Mouse (Mus musculus) bone marrow, adult 2 months (tissue): Measurements from ENCODE around the gene Gm17949. TPM values are rescaled to one million over a fixed set of nuclear protein-coding genes. Genes with fewer than 3 reads are reported as not detected.

Experiments used
- H3K27ac ChIP-seq: fragments of 200-500 bp; 2 replicates; pipeline ENCODE4 v1.5.1; 2012; ENCODE audit warnings: low read depth, mild to moderate bottlenecking, control low read depth, inconsistent platforms, low read length; ENCODE audit not compliant: control insufficient read depth, poor library complexity, insufficient read depth
- H3K4me1 ChIP-seq: fragments of 200-500 bp; 2 replicates; pipeline ENCODE4 v1.6.1; 2011; ENCODE audit warnings: low read length; ENCODE audit not compliant: control insufficient read depth, insufficient read depth
- H3K4me3 ChIP-seq: fragments of 200-500 bp; replicated peaks from 2 replicates; pipeline ENCODE3; 2011; ENCODE audit warnings: mild to moderate bottlenecking, low read depth, low read length, control low read depth; ENCODE audit not compliant: control insufficient read depth
- CTCF ChIP-seq: fragments of 200-500 bp; IDR thresholded peaks from 2 replicates; pipeline ENCODE4 v1.5.1; 2011; ENCODE audit warnings: low read length, control low read depth; ENCODE audit not compliant: control insufficient read depth, insufficient read depth
- POLR2A ChIP-seq: fragments of 200-500 bp; IDR thresholded peaks from 2 replicates; pipeline ENCODE4 v1.6.1; 2011; ENCODE audit warnings: low read depth, mild to moderate bottlenecking, control low read depth, low read length, borderline replicate concordance; ENCODE audit not compliant: control insufficient read depth
- WGBS: fragments of 180-500 bp; shearing (Covaris S2); methylation state at CpG from one replicate; pipeline ENCODE4 v1.1.7; 2018; 5-methylcytosine and 5-hydroxymethylcytosine counted together
- polyA plus RNA-seq: library from polyadenylated mRNA; stranded (reverse); fragments of >200 nt; gene quantifications from 2 replicates; pipeline ENCODE4 v1.2.4, GENCODE M21; 2011; ENCODE audit warnings: low replicate concordance; ENCODE audit not compliant: missing spikeins, insufficient read depth, insufficient read length

Gm17949 gene
- polyA plus RNA-seq, 1 experiment: not detected

- no peak overlapping the region for H3K27ac ChIP-seq
- TF ChIP-seq CTCF: no peak
- no peak for TF ChIP-seq POLR2A
- peaks cover 3% of the 10 kb centered on the region; the same call in 1 of the 2 replicates for H3K4me1 ChIP-seq
- under 1% methylated on average over 39 of the region's 39 CpGs for WGBS
- H3K4me3 ChIP-seq: no peak overlapping the region
Measured at GRCm38 (mm10) chr17:57062011-57062521, 50.8 kb downstream of the Gm17949 start.

DNA sequence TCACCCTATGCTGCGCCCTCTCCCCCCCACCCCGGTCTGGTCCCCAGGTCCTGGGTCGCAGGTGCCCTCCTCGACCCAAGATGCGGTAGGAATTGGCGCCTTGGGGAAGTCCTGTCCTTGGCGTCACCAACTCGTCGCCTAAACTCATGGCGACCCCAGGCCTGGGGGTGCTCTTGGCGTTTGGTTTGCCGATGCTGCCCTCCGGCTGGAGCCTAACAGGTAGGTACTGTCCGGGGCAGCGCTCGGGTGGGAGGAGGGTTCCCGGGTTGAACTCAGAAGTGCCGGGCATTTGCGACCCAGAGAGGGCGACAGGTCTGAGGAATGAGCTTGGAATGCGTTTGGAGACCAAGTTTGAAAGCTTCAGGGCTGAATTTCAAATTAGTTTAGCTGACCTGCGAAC is 51.3 kb downstream of the Gm17949 start:
- Histone ChIP-seq H3K27ac (no peak overlapping the region), H3K4me3 (no peak overlapping the region), H3K4me1 (peaks cover 3% of the 10 kb centered on the region; the same call in 1 of the 2 replicates)
- 8% methylated on average over 22 of the region's 22 CpGs for WGBS
- TF ChIP-seq POLR2A: no peak
- no peak for TF ChIP-seq CTCF

- no peak overlapping the region for H3K4me3 ChIP-seq
- H3K4me1 ChIP-seq: peaks cover 3% of the 10 kb centered on the region; the same call in 1 of the 2 replicates
- whole genome bisulfite sequencing: 79% methylated on average over 8 of the region's 8 CpGs
- TF ChIP-seq POLR2A (no peak), CTCF (no peak)
- no peak overlapping the region for H3K27ac ChIP-seq
Measured at GRCm38 (mm10) chr17:57063031-57063430, 51.8 kb downstream of the Gm17949 start.

DNA sequence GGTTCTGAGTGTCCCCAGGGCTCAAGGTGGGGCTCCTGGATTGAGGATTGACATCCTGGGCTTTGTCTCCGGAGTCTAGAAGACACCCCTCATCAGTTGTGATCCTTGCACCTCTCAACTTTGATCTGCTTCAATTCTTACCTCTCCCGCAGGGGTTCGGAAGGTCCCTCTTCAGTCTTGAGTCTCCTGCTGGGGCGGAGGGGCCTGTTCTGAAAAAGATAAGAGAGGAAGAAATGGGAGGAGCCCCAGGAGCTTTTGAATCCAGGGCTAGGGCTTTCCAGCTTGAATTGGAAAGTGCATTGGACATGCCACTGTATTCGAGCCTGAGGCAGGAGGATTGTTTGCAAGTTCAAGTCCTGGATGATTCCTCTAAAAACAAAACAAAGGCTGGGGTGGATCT is 55.6 kb downstream of the Gm17949 start:
- TF ChIP-seq CTCF (no peak), POLR2A (no peak)
- no peaks in the 10 kb centered on the region for H3K4me1 ChIP-seq
- no peak overlapping the region for H3K4me3 ChIP-seq
- no peak overlapping the region for H3K27ac ChIP-seq
- 71% methylated on average over 5 of the region's 5 CpGs for WGBS

- no peak for TF ChIP-seq CTCF
- no peaks in the 10 kb centered on the region for H3K4me1 ChIP-seq
- H3K4me3 ChIP-seq: no peak overlapping the region
- WGBS: 73% methylated on average over 9 of the region's 9 CpGs
- H3K27ac ChIP-seq: no peak overlapping the region
Measured at GRCm38 (mm10) chr17:57070272-57070671, 59.0 kb downstream of the Gm17949 start.

GRCm38 (mm10) chr17:57070699-57071098 is 59.4 kb downstream of the Gm17949 start:
- H3K4me3 ChIP-seq: no peak overlapping the region
- WGBS: 79% methylated on average over 11 of the region's 11 CpGs
- TF ChIP-seq CTCF: no peak
- TF ChIP-seq POLR2A: no peak
- no peak overlapping the region for H3K27ac ChIP-seq
- H3K4me1 ChIP-seq: no peaks in the 10 kb centered on the region

Other genes starting within 250 kb of the Gm17949 start
- 15.8 and 51.0 TPM in 2 replicates for gene Dus3l, start 246.7 kb upstream of the Gm17949 start, polyA plus RNA-seq
- gene Prr22, start 241.2 kb upstream of the Gm17949 start, polyA plus RNA-seq: 1.7 and 1.9 TPM in 2 replicates
- gene Rfx2, start 180.5 kb upstream of the Gm17949 start, polyA plus RNA-seq: 16.2 and 18.2 TPM in 2 replicates
- not detected in 2 replicates for gene Acsbg2, start 137.0 kb upstream of the Gm17949 start, polyA plus RNA-seq
- gene 1700061G19Rik, start 136.0 kb upstream of the Gm17949 start, polyA plus RNA-seq: 0.92 TPM in 1 of 2 replicates, not detected in the other
- gene Mllt1, start 76.1 kb upstream of the Gm17949 start, polyA plus RNA-seq: 12.1 and 17.3 TPM in 2 replicates
- not detected in 2 replicates for gene Acer1, start 29.3 kb upstream of the Gm17949 start, polyA plus RNA-seq
- gene Clpp, start 21.2 kb upstream of the Gm17949 start, polyA plus RNA-seq: 23.7 and 43.4 TPM in 2 replicates
- gene Alkbh7, start 14.1 kb upstream of the Gm17949 start, polyA plus RNA-seq: 4.4 and 11.1 TPM in 2 replicates
- gene Pspn, start 11.5 kb upstream of the Gm17949 start, polyA plus RNA-seq: not detected in 2 replicates
- gene Gtf2f1, start 181 bp upstream of the Gm17949 start, polyA plus RNA-seq: 74.4 and 116 TPM in 2 replicates
- gene Khsrp, start 20.1 kb downstream of the Gm17949 start, polyA plus RNA-seq: 56.3 and 56.9 TPM in 2 replicates
- not detected in 2 replicates for gene Slc25a41, start 30.2 kb downstream of the Gm17949 start, polyA plus RNA-seq
- 2.4 TPM in 1 of 2 replicates, not detected in the other for gene Crb3, start 47.6 kb downstream of the Gm17949 start, polyA plus RNA-seq
- 2.8 and 8.1 TPM in 2 replicates for gene Slc25a23, start 48.4 kb downstream of the Gm17949 start, polyA plus RNA-seq
- 49.6 and 96.5 TPM in 2 replicates for gene Dennd1c, start 67.0 kb downstream of the Gm17949 start, polyA plus RNA-seq
- gene Tubb4a, start 76.3 kb downstream of the Gm17949 start, polyA plus RNA-seq: 0.90 TPM in 1 of 2 replicates, not detected in the other
- 0.75 and 1.6 TPM in 2 replicates for gene Tnfsf9, start 93.9 kb downstream of the Gm17949 start, polyA plus RNA-seq
- gene Cd70, start 138.3 kb downstream of the Gm17949 start, polyA plus RNA-seq: not detected in 2 replicates
- 7.0 and 12.8 TPM in 2 replicates for gene Tnfsf14, start 182.7 kb downstream of the Gm17949 start, polyA plus RNA-seq
- 68.1 and 221 TPM in 2 replicates for gene C3, start 216.7 kb downstream of the Gm17949 start, polyA plus RNA-seq
- 15.7 and 37.5 TPM in 2 replicates for gene Gpr108, start 237.0 kb downstream of the Gm17949 start, polyA plus RNA-seq
- gene Trip10, start 238.0 kb downstream of the Gm17949 start, polyA plus RNA-seq: 7.0 and 15.4 TPM in 2 replicates